Mouse (Mus musculus): ENCODE results near the gene Txndc2.

- TF ChIP-seq CTCF (IDR thresholded peaks at IDR 0.05; ENCODE audit: low read depth) (no peak), EP300 (IDR thresholded peaks at IDR 0.05; ENCODE audit: low read depth) (no peak)
These were observed 12.0 kb downstream of the Txndc2 start for GRCm38 (mm10) chr17:65629943-65630342.
